Mouse (Mus musculus): ENCODE results near the gene Tmem69. TPM values are rescaled to one million over a fixed set of nuclear protein-coding genes. Genes with fewer than 3 reads are reported as not detected.

The Tmem69 gene
- total RNA-seq (2021) (10 to 100 TPM; 23.5 to 24.4 TPM), polyA plus RNA-seq (2012; rRNA removed) (2.0 and 2.1 TPM in 2 replicates)
- long read RNA-seq: 0 reads

DNA sequence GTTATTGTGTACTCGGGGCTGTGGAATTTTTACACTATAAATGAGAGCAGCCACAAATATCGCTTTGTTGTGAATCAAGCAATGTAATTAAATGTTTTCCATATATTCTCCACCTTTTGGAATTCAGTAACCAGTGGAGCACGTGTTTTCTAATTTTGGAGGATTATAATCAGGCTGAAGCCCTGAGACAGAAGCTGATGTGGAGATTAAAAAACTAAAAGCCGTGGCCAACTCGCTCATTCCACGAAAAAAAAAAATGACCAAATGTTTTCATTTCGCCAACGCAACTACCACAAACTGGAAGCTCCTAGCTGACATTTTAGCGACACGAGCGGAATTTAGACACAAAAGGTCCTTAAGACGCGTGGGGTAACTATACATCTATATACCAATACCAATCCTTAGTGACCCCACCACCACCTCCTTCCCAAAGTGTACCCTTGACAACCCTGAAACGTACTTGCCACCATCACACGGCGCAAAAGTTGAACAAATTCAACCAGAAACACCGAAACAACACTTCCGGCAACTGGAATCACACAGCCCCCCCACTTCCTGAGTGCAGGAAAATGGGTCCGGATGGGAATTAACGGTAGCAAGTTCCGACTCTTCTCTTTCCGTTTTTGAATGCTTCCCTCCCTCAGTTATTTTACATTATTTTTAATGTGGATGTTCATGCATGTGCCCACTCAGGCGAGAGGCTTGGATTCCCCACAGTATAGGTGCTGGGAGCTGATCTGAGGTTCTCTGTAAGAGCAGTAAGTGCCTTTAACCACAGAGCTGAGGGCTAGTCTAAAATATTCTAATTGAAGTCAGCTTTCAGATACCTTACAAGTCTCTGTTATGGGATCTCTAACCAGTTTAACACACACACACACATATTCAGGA lies at the start of gene Tmem69:
Gene Tmem69 (minus strand): TSS at position 524 of the 888 bp plus-strand sequence.
- DNase-seq: peak; percentile 87

DNA sequence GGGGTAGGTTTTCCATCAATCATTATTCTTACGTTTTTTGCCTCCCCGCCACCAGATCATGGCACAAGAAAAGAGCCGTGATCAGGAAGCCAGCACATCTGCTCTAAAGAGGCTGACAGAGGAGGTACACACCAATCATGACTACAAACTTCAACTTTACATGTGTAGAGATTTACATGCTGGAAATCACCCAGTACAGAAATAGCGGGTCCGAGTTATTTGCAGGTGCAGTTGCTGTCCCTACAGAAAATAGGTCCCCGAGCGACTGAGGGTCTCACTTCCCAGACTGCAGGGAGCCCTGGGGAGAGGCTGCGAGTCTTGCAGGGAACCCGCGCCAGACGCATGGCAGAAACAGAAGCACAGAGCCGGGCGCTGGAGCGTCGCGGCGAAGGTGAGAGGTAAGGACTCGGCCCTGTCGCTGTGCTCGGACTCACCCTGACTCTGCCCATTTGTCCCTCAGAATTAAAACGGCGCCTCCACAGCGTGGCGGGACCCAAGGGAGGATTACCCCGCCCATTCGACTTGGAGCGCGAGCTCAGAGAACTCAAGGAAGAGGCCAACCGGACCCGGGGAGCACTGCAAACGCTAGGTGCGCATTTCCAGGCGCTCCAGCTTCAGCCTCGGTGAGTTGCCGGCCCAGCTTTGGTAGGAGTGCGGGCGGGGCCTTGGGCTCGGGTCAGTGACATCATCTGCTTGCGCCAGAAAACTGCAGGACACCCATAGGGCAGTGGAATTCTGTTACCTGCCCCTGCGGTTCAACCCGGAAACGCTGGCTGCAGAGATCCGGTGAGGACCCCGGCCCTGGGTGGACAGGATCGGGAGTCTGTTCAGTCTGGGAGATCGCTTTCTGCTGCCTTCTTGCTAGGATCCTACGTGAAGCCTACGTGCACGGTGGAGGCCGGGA lies 41.5 kb upstream of the Tmem69 start:
- DNase-seq: peak; percentile 95

DNA sequence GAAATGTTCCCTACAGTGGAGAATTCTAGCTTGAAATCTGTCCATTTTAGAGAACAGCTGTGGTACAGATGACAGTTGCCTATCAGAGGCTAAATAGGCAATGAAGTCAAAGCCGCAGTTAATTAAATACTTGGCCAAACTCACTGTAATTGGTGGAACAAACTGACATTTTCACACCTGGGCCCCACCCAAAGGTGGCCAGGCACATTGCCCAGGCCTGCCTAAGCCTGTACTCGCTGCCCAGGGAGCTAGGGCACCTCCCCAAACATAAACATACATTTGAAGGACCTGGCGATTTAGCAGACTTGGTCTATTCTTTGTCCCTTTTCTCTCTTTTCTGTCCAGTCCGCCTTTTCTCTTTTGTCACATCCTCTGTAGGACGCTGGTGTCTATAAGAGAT lies 40.6 kb upstream of the Tmem69 start, which contains the start of gene Ccdc17:
Gene Ccdc17 (plus strand): TSS at position 276 of the 400 bp plus-strand sequence.
- no peak for DNase-seq

DNA sequence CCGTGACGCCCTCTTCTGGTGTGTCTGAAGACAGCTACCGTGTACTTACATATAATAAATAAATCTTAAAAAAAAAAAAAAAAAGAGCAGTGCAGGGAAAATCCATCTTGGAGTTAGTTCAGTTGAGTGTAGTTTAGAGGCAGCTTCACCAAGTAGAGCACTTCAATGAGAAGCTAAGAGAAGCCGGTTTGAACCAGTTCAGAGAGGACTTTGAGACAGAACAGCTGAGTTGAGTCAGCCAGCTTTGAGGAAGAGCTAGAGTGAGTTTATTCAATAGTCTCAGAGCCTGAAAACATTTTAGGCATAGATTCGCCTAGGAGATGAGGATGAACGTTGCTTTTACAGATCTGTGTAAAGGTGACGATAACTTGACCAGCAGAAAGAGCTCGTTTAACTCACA lies 40.1 kb upstream of the Tmem69 start:
- no peak for DNase-seq

DNA sequence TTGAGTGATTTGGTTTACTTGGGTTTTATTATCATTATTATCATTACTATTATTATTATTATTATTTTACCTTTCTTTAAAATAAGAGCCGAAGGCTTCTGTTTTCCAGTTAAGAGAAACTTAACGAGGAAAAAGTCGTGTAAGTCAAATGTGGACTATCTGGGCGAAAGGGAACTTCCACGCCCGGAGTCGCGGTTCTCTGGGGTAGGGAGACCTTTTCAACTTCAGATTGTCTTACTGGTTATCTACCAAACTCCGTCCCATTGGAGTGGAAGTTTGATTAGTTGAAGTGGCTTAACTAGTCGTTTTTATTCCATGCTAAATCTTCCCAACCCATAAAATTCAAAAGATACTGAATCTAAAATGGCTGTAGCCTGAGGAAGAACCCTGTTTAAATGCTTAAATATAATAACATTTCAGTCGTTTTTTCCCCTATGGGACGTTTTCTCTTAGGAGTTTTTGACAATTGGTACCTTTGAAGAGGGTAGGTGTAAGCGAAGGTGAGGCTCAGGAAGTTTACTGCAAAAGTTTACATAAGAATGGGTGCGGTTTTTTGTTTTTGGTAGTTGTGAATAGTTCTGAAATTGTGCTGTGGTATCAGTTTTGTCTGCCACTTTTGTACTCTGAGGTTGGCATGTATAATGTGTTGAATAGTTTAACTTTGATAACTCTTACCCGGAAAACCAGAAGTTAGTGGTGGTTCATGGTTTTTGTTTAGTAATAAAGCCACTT lies 2.6 kb upstream of the Tmem69 start:
- DNase-seq: no peak

DNA sequence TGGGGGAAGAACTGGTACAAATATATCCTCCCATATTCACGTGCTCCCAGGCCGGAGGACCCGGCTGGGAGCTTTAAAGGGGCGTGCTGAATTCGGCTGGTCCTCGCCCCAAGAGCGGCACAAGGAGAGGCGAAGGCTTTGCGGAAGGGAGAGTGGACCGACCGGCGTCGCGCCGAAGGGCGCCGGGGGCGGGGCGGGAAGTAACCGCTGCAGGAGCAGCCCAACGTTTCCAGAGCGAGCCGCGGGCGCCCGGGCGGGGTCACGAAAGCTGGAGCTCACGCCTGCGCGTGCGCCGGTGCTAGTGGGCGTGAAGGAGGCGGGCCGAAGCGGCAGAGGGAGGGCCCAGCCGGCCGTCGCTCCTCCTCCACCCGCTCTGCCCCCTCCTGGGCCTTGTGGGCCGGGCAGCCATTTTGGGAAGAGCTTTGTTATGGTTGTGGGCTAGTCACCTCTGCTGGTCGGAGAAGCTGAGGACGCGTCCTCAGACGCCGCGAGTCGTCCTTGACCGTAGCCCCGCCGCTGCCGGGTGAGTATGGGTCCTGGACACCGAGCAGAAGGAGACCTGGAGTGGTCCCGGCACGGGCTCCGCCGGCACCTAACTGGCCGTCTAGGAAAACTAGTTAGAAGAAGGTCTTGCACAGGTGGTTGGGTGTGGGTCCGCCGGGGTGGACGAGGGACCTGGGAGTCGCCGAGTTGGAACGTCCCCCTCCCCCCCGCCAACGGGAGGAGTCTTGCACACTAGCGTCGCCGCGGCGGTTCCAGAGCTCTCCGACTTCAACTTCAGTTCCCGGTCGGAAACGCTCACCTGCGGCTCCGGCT lies 1.8 kb upstream of the Tmem69 start, which contains the start of gene Gpbp1l1:
Gene Gpbp1l1 (plus strand): TSS at position 353 of the 816 bp plus-strand sequence.
- peak; percentile 99 for DNase-seq

DNA sequence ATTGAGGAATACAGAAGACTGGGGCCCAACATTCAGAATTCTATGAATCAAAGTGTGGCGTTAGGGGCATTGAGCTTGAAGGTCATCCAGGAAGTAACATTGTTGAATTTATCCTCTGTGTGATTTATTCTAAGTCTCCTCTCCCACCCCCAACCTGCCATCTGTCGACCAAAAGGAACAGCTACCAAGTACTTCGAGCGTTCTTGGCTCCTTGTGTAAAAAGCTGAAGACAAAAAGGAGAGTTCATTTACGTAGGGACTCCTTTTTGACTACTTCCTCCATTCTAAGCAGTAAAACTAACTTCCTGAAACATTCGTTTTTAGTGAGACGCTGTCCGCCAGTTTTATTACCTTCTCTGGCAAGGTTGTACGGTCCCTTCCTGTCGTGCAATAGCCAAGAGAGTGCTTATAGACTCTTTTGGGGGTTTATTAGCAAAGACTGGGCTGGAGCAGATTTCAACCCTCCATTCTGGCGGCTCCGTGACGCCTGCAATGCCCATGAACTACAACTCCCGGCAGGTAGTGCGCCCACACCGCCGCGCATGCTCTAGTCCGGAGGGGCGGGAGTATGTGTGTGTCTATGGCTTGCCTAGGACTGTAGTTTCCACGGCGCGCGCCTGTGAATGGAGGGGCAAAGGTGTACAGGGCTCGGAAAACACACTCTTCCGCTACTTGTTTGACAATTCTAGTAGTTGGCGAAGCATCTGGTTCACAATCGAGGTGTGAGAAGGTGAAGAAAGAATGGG lies 997 bp upstream of the Tmem69 start:
- peak; percentile 95 for DNase-seq

DNA sequence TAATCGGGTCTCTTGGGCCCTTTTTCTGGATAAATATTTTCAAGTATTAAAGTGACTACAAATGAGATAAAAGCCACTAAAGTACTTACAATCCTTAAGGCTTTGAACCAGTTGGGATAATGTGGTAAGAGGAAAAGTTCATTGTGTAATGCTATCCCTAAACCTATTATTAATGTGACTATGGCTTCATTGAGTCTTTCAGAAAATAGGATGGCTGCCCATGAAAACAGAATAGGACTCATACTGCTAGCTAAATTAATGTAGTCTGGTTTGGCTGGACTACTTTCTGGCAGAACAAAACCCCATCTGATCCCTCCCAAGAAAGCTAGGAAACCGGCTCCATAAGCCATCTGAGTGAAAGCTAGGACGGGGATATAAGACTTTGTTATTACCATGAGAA lies 2.7 kb downstream of the Tmem69 start:
- DNase-seq: no peak

DNA sequence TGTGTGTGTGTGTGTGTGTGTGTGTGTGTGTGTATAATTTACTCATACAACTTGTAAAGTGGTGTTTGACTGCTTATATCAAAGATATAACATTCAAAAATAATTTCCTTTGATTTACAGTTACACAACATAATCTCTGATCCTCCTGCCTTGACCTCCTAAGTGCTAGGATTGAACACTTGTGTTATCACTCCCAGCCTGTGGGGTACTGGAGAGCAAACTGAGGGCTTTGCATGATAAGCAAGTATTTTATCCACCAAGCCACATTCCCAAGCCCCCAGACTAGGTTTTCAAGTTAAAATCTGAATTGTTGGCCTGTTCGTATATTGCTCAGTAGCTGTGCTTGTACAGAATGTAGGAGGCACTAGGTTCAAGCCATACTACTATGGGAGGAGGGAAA lies 5.3 kb downstream of the Tmem69 start:
- DNase-seq: no peak

DNA sequence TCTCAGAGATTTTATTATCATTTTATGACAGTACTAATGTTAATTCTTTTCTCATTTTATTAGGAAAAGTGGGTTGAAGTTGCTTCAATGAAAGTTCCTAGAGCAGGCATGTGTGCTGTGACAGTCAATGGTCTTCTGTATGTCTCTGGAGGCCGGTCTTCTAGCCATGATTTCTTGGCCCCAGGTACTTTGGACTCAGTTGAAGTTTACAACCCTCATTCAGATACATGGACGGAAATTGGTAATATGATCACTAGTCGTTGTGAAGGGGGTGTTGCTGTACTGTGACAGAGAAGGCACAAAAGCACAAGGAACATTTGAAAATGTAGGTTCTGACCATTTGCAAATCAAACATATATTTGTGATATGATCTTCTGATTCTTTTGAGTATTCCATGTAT lies 18.0 kb downstream of the Tmem69 start:
- no peak for DNase-seq

DNA sequence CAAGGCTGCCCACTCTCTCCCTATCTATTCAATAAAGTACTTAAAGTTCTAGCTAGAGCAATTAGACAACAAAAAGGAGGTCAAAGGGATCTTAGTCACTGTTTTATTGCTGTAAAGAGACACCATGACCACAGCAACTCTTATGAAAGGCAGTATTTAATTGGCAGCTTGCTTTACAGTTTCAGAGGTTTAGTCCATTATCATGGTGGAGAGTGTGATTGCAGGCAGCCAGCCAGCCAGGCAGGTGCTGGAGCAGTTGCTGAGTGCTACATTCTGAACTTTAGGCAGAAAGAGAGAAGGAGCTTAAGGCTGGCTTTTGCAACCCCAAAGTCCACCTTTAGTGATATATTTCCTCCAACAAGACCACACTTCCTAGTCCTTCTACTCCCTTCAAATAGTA lies 19.4 kb downstream of the Tmem69 start:
- DNase-seq: no peak

DNA sequence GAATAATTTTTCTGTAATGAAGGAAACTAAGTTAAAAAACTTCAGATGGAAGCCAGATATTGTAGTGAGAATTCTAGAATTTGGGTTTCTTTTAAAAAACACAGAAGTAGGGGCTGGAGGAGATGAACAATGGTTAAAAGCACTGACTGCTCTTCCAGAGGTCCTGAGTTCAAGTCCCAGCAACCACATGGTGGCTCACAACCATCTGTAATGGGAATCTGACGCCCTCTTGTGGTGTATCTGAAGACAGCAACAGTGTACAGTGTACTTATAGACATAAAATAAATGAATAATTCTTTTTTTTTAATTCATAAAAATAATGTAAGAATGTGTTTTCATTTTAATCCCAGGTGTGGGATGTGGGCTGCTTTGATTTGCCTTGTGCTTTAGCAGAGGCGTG lies 24.6 kb downstream of the Tmem69 start:
- DNase-seq: no peak

DNA sequence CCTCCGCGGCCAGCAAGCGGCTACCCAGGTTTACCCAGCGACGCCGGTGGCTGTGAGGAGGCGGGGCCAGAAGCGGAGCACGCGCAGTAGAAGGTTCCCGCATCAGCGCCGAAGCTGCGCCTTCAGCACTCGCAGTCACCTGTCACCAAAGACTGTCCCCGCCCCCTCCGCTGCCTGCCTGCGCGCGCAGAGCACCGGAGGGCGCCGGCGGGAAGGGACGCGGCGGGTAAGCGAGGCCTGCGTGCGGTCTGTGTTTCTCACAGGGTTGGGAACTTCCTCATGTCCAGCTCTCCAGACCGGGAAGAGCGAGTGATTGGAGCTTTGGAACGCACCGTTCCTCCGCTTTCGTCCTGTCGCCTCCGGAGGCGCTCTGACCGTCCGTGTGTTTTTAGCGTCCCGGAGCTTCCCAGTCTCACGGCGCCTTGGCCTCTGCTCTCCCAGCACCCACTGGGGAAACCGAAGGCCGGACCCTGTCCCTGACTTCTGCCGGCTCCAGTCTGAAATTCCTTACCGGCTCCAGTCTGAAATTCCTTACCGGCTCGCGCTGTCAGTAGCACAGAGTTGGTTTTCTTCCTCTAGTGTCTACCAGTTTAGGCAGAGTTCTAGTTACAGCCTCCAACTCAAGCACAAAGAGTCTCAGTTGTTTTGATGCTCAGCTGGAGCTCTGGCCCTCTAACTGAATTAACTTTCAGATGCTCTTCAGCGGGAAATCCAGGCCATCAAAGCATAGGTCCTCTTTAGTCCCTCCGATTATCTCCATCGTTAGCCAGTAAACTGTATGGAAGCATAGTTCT lies 48.1 kb downstream of the Tmem69 start, which contains the start of gene Ipp:
Gene Ipp (plus strand): TSS at position 125 of the 794 bp plus-strand sequence.
- peak; percentile 97 for DNase-seq

DNA sequence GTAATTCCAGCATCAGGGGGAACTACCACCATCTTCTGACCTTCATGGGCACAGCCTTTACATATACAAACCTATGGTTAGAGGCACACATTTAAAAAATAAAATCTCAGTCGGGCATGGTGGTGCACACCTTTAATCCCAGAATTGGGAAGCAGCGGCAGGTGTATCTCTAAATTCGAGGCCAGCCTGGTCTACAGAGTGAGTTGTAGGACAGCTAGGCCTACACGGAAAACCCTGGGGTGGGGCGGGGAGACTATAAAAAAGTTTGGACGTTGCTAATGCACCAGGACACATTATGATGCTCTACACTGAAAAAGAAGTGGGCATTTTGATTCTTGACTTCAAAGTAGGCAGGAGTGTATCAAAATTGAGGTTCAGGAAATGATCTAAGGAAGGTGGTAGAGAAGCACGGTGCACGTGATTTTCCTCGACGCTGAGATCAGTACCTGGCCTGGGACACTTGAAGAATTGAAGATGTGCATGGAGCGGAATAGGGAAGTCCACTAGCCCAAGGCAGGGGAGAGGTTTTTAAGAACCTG lies 48.8 kb downstream of the Tmem69 start:
- DNase-seq: no peak

Other genes with a start within 250 kb of the Tmem69 start
- 10 to 100 TPM; 39.5 to 45.9 TPM for gene Mast2, start 91.8 kb downstream of the Tmem69 start, total RNA-seq (2021)
- gene Mast2, start 91.8 kb downstream of the Tmem69 start, polyA plus RNA-seq (2012; rRNA removed): 88.7 and 94.1 TPM in 2 replicates
- gene Ipp, start 48.4 kb downstream of the Tmem69 start, total RNA-seq (2021): 10 to 100 TPM in 1 of 2 experiments, 1 to 10 TPM in 1; 9.7 to 17.0 TPM
- gene Ipp, start 48.4 kb downstream of the Tmem69 start, polyA plus RNA-seq (2012; rRNA removed): 0.48 and 0.51 TPM in 2 replicates
- 100 to 1,000 TPM in 1 of 2 experiments, 10 to 100 TPM in 1; 72.0 to 101 TPM for gene Gpbp1l1, start 1.7 kb upstream of the Tmem69 start, total RNA-seq (2021)
- 16.9 and 18.6 TPM in 2 replicates for gene Gpbp1l1, start 1.7 kb upstream of the Tmem69 start, polyA plus RNA-seq (2012; rRNA removed)
- gene Ccdc17, start 40.7 kb upstream of the Tmem69 start, total RNA-seq (2021): 10 to 100 TPM; 12.8 to 13.2 TPM
- gene Ccdc17, start 40.7 kb upstream of the Tmem69 start, polyA plus RNA-seq (2012; rRNA removed): 9.1 and 9.8 TPM in 2 replicates
- gene Nasp, start 72.0 kb upstream of the Tmem69 start, total RNA-seq (2021): 10 to 100 TPM; 22.3 to 23.0 TPM
- gene Nasp, start 72.0 kb upstream of the Tmem69 start, polyA plus RNA-seq (2012; rRNA removed): 1.3 and 1.9 TPM in 2 replicates
- gene Akr1a1, start 95.7 kb upstream of the Tmem69 start, total RNA-seq (2021): 1,000 to 10,000 TPM in 1 of 2 experiments, 100 to 1,000 TPM in 1; 867 to 1,182 TPM
- gene Akr1a1, start 95.7 kb upstream of the Tmem69 start, polyA plus RNA-seq (2012; rRNA removed): 733 and 783 TPM in 2 replicates
- gene Prdx1, start 129.6 kb upstream of the Tmem69 start, total RNA-seq (2021): 100 to 1,000 TPM; 703 to 816 TPM
- 20.2 and 21.8 TPM in 2 replicates for gene Prdx1, start 129.6 kb upstream of the Tmem69 start, polyA plus RNA-seq (2012; rRNA removed)
- 10 to 100 TPM; 36.1 to 43.5 TPM for gene Mmachc, start 152.5 kb upstream of the Tmem69 start, total RNA-seq (2021)
- gene Mmachc, start 152.5 kb upstream of the Tmem69 start, polyA plus RNA-seq (2012; rRNA removed): 12.2 and 16.5 TPM in 2 replicates
- gene Ccdc163, start 152.6 kb upstream of the Tmem69 start, total RNA-seq (2021): 10 to 100 TPM; 19.0 to 20.3 TPM
- 20.8 and 21.7 TPM in 2 replicates for gene Ccdc163, start 152.6 kb upstream of the Tmem69 start, polyA plus RNA-seq (2012; rRNA removed)
- 1 to 10 TPM; 3.4 to 5.4 TPM for gene Tesk2, start 165.0 kb upstream of the Tmem69 start, total RNA-seq (2021)
- gene Tesk2, start 165.0 kb upstream of the Tmem69 start, polyA plus RNA-seq (2012; rRNA removed): 2.4 and 2.5 TPM in 2 replicates